Comparison of ENCODE assay signal across 24 mouse cellular contexts in genomic region chr11:4060866-4061575, GRCm38 (mm10). TPM values are rescaled to one million over a fixed set of nuclear protein-coding genes. Genes with fewer than 3 reads are reported as not detected.
DNase-seq lines count a peak whose midpoint lies in the region; ATAC-seq and TF ChIP-seq lines count a peak whose summit lies in the region.
"Had no signal": no experiment of that assay in that cellular context is flagged by ENCODE, and none has a peak within 500 bp of the region (broad histone marks: within the 10 kb centered on the region; RNA-seq: fewer than 3 reads in every experiment).

No protein-coding gene starts in this region.

- H3K9ac ChIP-seq in midbrain, embryonic 11.5 days (ENCODE audit: low read length): no peak overlapping the region
- H3K9ac ChIP-seq in midbrain, embryonic 15.5 days: no peak overlapping the region
- H3K9ac ChIP-seq in lung, postnatal 0 days (replicated peaks; ENCODE audit: low read depth): no peak overlapping the region
- H3K9ac ChIP-seq: embryonic facial prominence, embryonic 12.5 days; forebrain, embryonic 13.5 days; heart, embryonic 12.5 days; hindbrain, embryonic 14.5 days; kidney, embryonic 15.5 days; liver, postnatal 0 days had no signal

- TF ChIP-seq CTCF in lung, postnatal 0 days (IDR thresholded peaks at IDR 0.05): no peak

- no peaks in the 10 kb centered on the region for H3K27me3 ChIP-seq in midbrain, embryonic 11.5 days (ENCODE audit: control insufficient read depth, insufficient read depth, low read length)
- H3K27me3 ChIP-seq in midbrain, embryonic 15.5 days (replicated peaks): no peaks in the 10 kb centered on the region
- no peaks in the 10 kb centered on the region for H3K27me3 ChIP-seq in lung, postnatal 0 days (replicated peaks; ENCODE audit: insufficient read depth, low read length)
- H3K27me3 ChIP-seq: embryonic facial prominence, embryonic 12.5 days; forebrain, embryonic 13.5 days; kidney, embryonic 15.5 days had no signal

- no peaks in the 10 kb centered on the region for H3K9me3 ChIP-seq in midbrain, embryonic 11.5 days (ENCODE audit: control insufficient read depth, low read length)
- no peaks in the 10 kb centered on the region for H3K9me3 ChIP-seq in midbrain, embryonic 15.5 days
- H3K9me3 ChIP-seq in lung, postnatal 0 days (ENCODE audit: low read length): no peaks in the 10 kb centered on the region
- H3K9me3 ChIP-seq: embryonic facial prominence, embryonic 12.5 days; forebrain, embryonic 13.5 days; heart, embryonic 12.5 days; kidney, embryonic 15.5 days had no signal

- no peak overlapping the region for H3K4me2 ChIP-seq in midbrain, embryonic 11.5 days
- H3K4me2 ChIP-seq in midbrain, embryonic 15.5 days: no peak overlapping the region
- H3K4me2 ChIP-seq in lung, postnatal 0 days (replicated peaks; ENCODE audit: low read depth, low read length): 0 out of 2 replicates have a peak overlapping the region, but pooled peaks have one; percentile 11
- H3K4me2 ChIP-seq: embryonic facial prominence, embryonic 12.5 days; forebrain, embryonic 13.5 days; heart, embryonic 12.5 days; hindbrain, embryonic 14.5 days; kidney, embryonic 15.5 days had no signal

- H3K36me3 ChIP-seq in midbrain, embryonic 11.5 days (ENCODE audit: control insufficient read depth, insufficient read depth, low read length): no peaks in the 10 kb centered on the region
- H3K36me3 ChIP-seq in midbrain, embryonic 15.5 days (replicated peaks): no peaks in the 10 kb centered on the region
- H3K36me3 ChIP-seq in lung, postnatal 0 days (ENCODE audit: insufficient read depth, low read length): no peaks in the 10 kb centered on the region
- H3K36me3 ChIP-seq: embryonic facial prominence, embryonic 12.5 days; heart, embryonic 12.5 days; kidney, embryonic 15.5 days had no signal

- H3K4me1 ChIP-seq in midbrain, embryonic 11.5 days (ENCODE audit: control insufficient read depth, insufficient read depth, low read length): no peaks in the 10 kb centered on the region
- no peaks in the 10 kb centered on the region for H3K4me1 ChIP-seq in midbrain, embryonic 15.5 days
- H3K4me1 ChIP-seq in lung, postnatal 0 days (ENCODE audit: insufficient read depth, low read depth, low read length): peaks cover 16% of the 10 kb centered on the region; the same call in 1 of the 2 replicates
- H3K4me1 ChIP-seq: embryonic facial prominence, embryonic 12.5 days; forebrain, embryonic 13.5 days; heart, embryonic 12.5 days; kidney, embryonic 15.5 days had no signal

- peak; percentile 21 for DNase-seq in midbrain, embryonic 11.5 days (ENCODE audit: low spot score, missing footprints)
- DNase-seq in lung, adult 18-20 months: peak; percentile 85 to 90
- DNase-seq in lung, postnatal 0 days (ENCODE audit: low spot score): peak; percentile 91
- DNase-seq in telencephalon, adult 2 months (ENCODE audit: low read depth, low spot score): peak; percentile 43
- DNase-seq in retina, embryonic 14.5 days (ENCODE audit: low spot score): no peak
- DNase-seq in urinary bladder, postnatal 25 days (ENCODE audit: low spot score): no peak
- DNase-seq: adrenal gland, adult 8-10 months; cerebellum, adult 9-11 months; gastrocnemius, adult 2 months; heart, postnatal 14 days; kidney, postnatal 4 days; layer of hippocampus, adult 9-11 months; liver, postnatal 0 days had no signal

- peak; percentile 95 for TF ChIP-seq EP300 in lung, postnatal 0 days (IDR thresholded peaks at IDR 0.05)

- no peak overlapping the region for H3K27ac ChIP-seq in midbrain, embryonic 11.5 days (ENCODE audit: low read depth, low read length)
- no peak overlapping the region for H3K27ac ChIP-seq in midbrain, embryonic 15.5 days
- peak overlapping the region; percentile 89 for H3K27ac ChIP-seq in lung, postnatal 0 days (ENCODE audit: low read length)
- H3K27ac ChIP-seq: embryonic facial prominence, embryonic 12.5 days; forebrain, embryonic 13.5 days; gastrocnemius, adult 2 months; hindbrain, embryonic 14.5 days; kidney, embryonic 15.5 days had no signal

- no peak for ATAC-seq in midbrain, embryonic 11.5 days (ENCODE audit: low FRiP score)
- ATAC-seq in midbrain, embryonic 15.5 days (replicated peaks): no peak
- ATAC-seq in lung, postnatal 0 days: peak; percentile 89
- ATAC-seq: forebrain, embryonic 13.5 days; liver, postnatal 0 days had no signal

- no peak overlapping the region for H3K4me3 ChIP-seq in midbrain, embryonic 11.5 days (ENCODE audit: low read depth, low read length)
- no peak overlapping the region for H3K4me3 ChIP-seq in midbrain, embryonic 15.5 days
- H3K4me3 ChIP-seq in lung, postnatal 0 days (ENCODE audit: low read depth, low read length): no peak overlapping the region
- H3K4me3 ChIP-seq: embryonic facial prominence, embryonic 12.5 days; erythroblast, embryonic 14.5 days; forebrain, embryonic 13.5 days; gastrocnemius, adult 2 months; heart, embryonic 12.5 days; kidney, embryonic 15.5 days had no signal

- WGBS in midbrain, embryonic 11.5 days: 83% methylated on average over 5 of the region's 5 CpGs
- WGBS in midbrain, embryonic 15.5 days: 77% methylated on average over 5 of the region's 5 CpGs
- 39% methylated on average over 5 of the region's 5 CpGs for WGBS in lung, postnatal 0 days

RNA-seq across cellular contexts. Expression of gene Sec14l3, which starts 3.6 kb away (rescaled TPM):
- not detected in 2 replicates for polyA plus RNA-seq in midbrain, embryonic 11.5 days (2014; fragmentation: Nextera tagmentation; extraction: Ambion mirVana)
- 1.3 and 1.4 TPM in 2 replicates for polyA plus RNA-seq in midbrain, embryonic 15.5 days (2015; fragmentation: Nextera tagmentation; extraction: Ambion mirVana)
- polyA plus RNA-seq in lung, postnatal 0 days (2015; fragmentation: Nextera tagmentation; extraction: Ambion mirVana): 529 and 716 TPM in 2 replicates
- polyA plus RNA-seq: embryonic facial prominence, embryonic 12.5 days; erythroblast, embryonic 14.5 days; heart, embryonic 12.5 days; intestine, embryonic 14.5 days; kidney, embryonic 15.5 days; liver, adult 2 months; liver, postnatal 0 days; urinary bladder, adult 2 months had no signal

RNA-seq across cellular contexts. Expression of gene Sec14l4, which starts 29.8 kb away (rescaled TPM):
- polyA plus RNA-seq in midbrain, embryonic 11.5 days (2014; fragmentation: Nextera tagmentation; extraction: Ambion mirVana): not detected in 2 replicates
- not detected in 2 replicates for polyA plus RNA-seq in midbrain, embryonic 15.5 days (2015; fragmentation: Nextera tagmentation; extraction: Ambion mirVana)
- polyA plus RNA-seq in lung, postnatal 0 days (2015; fragmentation: Nextera tagmentation; extraction: Ambion mirVana): 28.0 and 35.9 TPM in 2 replicates
- polyA plus RNA-seq: brain, embryonic 14.5 days; embryonic facial prominence, embryonic 12.5 days; erythroblast, embryonic 14.5 days; forebrain, embryonic 13.5 days; heart, embryonic 12.5 days; hindbrain, embryonic 14.5 days; kidney, embryonic 15.5 days had no signal

RNA-seq across cellular contexts. Expression of gene Mtfp1, which starts 34.2 kb away (rescaled TPM):
- 5.7 TPM in 2 replicates for polyA plus RNA-seq in midbrain, embryonic 11.5 days (2014; fragmentation: Nextera tagmentation; extraction: Ambion mirVana)
- 9.3 and 12.8 TPM in 2 replicates for polyA plus RNA-seq in midbrain, embryonic 15.5 days (2015; fragmentation: Nextera tagmentation; extraction: Ambion mirVana)
- 6.4 and 6.5 TPM in 2 replicates for polyA plus RNA-seq in lung, postnatal 0 days (2015; fragmentation: Nextera tagmentation; extraction: Ambion mirVana)

Comparison
In these comparisons a context has a peak if more than half of its experiments do, and no peak if none do; other contexts are left out.
1. DNase-seq: peak in midbrain, embryonic 11.5 days (single experiment), lung, adult 18-20 months (2 of 2), lung, postnatal 0 days (single experiment) and telencephalon, adult 2 months (single experiment); none in retina, embryonic 14.5 days (single experiment) and urinary bladder, postnatal 25 days (single experiment).
2. RNA of gene Sec14l3, which starts 3.6 kb away (polyA plus RNA-seq): 529 to 716 TPM in lung, postnatal 0 days; 1.3 to 1.4 TPM in midbrain, embryonic 15.5 days and not detected in midbrain, embryonic 11.5 days; every median in the first group is over 100 times any median in the second.
3. RNA of gene Sec14l4, which starts 29.8 kb away (polyA plus RNA-seq): 28.0 to 35.9 TPM in lung, postnatal 0 days; not detected in midbrain, embryonic 11.5 days and not detected in midbrain, embryonic 15.5 days; every median in the first group is over 10 times any median in the second.